Mouse (Mus musculus): ENCODE measurements at regions not wholly inside any gene's neighbourhood (a gene's known extent, or its start where the extent isn't known, plus 50 kb on each side); places are given as distances from the start of the nearest gene placed in this dataset.

DNA sequence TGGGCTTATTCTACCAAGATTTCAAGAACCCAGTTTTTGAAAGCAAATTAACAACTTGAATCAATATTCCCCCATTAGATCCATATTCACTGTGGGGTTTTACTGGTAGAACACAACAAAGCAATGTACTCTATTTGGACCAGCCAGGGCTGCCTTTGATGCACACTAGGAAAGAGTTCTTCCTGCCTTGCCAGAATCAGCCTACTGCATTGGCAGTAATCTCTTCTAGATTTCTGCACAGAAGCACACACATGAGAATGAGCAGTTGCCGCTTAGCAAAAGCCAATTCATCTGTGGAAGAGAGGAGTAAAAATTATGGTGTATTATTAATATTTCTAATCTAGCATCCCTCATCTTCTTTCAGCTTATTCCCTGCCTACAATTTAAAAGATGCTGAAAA lies 692.4 kb downstream of the 5730522E02Rik start:
- no peak for TF ChIP-seq POLR2A (IDR thresholded peaks at IDR 0.05; ENCODE audit: low read depth, low read length)
- no peak for TF ChIP-seq CTCF (IDR thresholded peaks at IDR 0.05; ENCODE audit: borderline replicate concordance, insufficient read depth, low read length)
